In the genomic region with DNA sequence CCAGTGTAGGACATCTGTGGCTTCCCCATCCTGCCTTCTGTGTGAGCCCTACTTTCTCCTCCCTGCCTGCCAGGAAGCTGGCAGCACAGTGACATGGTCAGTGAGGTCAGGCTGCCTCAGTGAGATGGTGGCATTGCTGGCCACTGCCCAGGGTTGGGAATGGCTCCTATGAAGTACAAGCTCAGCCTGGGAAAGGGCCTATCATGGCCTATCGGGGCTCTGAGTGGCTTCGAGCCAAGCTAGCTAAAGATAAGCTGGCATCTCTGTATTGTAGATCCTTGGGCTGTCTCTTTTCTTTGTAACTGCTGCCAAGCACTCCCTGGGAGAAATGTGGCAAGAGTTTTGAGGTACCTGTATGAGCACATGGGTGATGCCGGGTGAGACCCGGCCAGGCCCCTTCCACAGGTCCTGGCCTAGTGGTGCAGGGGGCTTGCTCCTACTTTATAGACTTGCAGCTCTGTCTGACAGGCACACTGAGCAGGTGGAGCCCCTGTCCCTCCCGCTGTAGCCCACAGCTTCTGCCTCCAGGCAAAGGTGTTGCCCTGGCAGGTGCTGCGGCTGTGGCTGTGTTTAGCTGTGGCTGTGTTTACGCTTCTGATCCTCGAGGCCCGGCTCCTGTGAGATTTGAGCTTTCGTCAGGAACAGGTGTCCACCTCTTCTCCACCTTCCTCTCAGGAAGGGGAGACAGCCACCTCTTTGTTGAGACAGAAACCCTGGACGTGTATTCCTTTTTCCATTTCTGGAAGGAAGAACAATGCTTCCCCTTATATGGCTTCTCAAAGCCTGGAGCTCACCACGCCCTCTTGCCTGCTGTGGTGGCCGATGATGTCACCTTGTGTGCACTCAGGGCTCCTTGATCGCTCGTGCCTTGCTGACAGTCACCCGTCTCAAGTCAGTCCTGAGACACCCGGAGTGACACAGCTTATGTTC, we compare ENCODE assay signal across 13 mouse cellular contexts. TPM values are rescaled to one million over a fixed set of nuclear protein-coding genes. Genes with fewer than 3 reads are reported as not detected.
DNase-seq lines count a peak whose midpoint lies in the region; ATAC-seq and TF ChIP-seq lines count a peak whose summit lies in the region.
"Had no signal": no experiment of that assay in that cellular context is flagged by ENCODE, and none has a peak within 500 bp of the region (broad histone marks: within the 10 kb centered on the region; RNA-seq: fewer than 3 reads in every experiment).

No protein-coding gene starts in this region.

- H3K4me3 ChIP-seq in liver, adult 2 months (ENCODE audit: insufficient read depth, low read depth, low read length): no peak overlapping the region
- no peak overlapping the region for H3K4me3 ChIP-seq in liver, embryonic 11.5 days (ENCODE audit: low read depth, low read length)
- H3K4me3 ChIP-seq: midbrain, embryonic 13.5 days had no signal

- no peak for TF ChIP-seq POLR2A in liver, adult 2 months (IDR thresholded peaks at IDR 0.05; ENCODE audit: extremely low read depth, insufficient read depth, low read length)

- peaks cover 18% of the 10 kb centered on the region for H3K4me1 ChIP-seq in liver, adult 2 months (ENCODE audit: control insufficient read depth, insufficient read depth, low read length)
- no peaks in the 10 kb centered on the region; the same call in 1 of the 2 replicates for H3K4me1 ChIP-seq in liver, embryonic 11.5 days (replicated peaks; ENCODE audit: control insufficient read depth, insufficient read depth, low read length)
- H3K4me1 ChIP-seq: midbrain, embryonic 13.5 days had no signal

- no peak for TF ChIP-seq CTCF in liver, adult 2 months (IDR thresholded peaks at IDR 0.05; ENCODE audit: low read depth, low read length)

- no peaks in the 10 kb centered on the region for H3K27me3 ChIP-seq in liver, adult 2 months (ENCODE audit: control insufficient read depth, insufficient read depth, low read length)
- H3K27me3 ChIP-seq in liver, embryonic 11.5 days (replicated peaks; ENCODE audit: control insufficient read depth, insufficient read depth, low read length): peaks cover 4% of the 10 kb centered on the region; the same call in 1 of the 2 replicates
- H3K27me3 ChIP-seq: midbrain, embryonic 13.5 days had no signal

- 70% methylated on average over 17 of the region's 17 CpGs for WGBS in liver, adult 2 months
- WGBS in liver, embryonic 11.5 days: 78% methylated on average over 17 of the region's 17 CpGs

- no peak overlapping the region for H3K9ac ChIP-seq in liver, adult 2 months (ENCODE audit: low read depth, low read length)
- no peak overlapping the region for H3K9ac ChIP-seq in liver, embryonic 11.5 days (ENCODE audit: low read depth, low read length)
- H3K9ac ChIP-seq: midbrain, embryonic 13.5 days had no signal

- DNase-seq in liver, adult 2 months (ENCODE audit: extremely low read depth, low read depth, low spot score): peak; percentile 26
- no peak for DNase-seq in liver, embryonic 11.5 days (ENCODE audit: low spot score)
- DNase-seq in adrenal gland, postnatal 36 days: peak; percentile 40 to 64
- peak; percentile 48 for DNase-seq in heart, postnatal 4 days
- DNase-seq in gastrocnemius, adult 18-20 months (ENCODE audit: low spot score): no peak
- no peak for DNase-seq in testis, postnatal 10 days (ENCODE audit: low spot score)
- no peak for DNase-seq in kidney, adult 8-10 months
- DNase-seq: cerebellum, adult 2 months; thymus, postnatal 4 days had no signal

- H3K27ac ChIP-seq in liver, adult 2 months (replicated peaks; ENCODE audit: insufficient read depth, low read depth, low read length): no peak overlapping the region
- no peak overlapping the region for H3K27ac ChIP-seq in liver, embryonic 11.5 days (ENCODE audit: low read depth, low read length)
- H3K27ac ChIP-seq: midbrain, embryonic 13.5 days had no signal

- no peaks in the 10 kb centered on the region for H3K9me3 ChIP-seq in liver, embryonic 11.5 days (ENCODE audit: control insufficient read depth, low read length)
- H3K9me3 ChIP-seq: midbrain, embryonic 13.5 days had no signal

- no peak overlapping the region for H3K4me2 ChIP-seq in liver, embryonic 11.5 days
- H3K4me2 ChIP-seq: midbrain, embryonic 13.5 days had no signal

- no peaks in the 10 kb centered on the region; the same call in 1 of the 2 replicates for H3K36me3 ChIP-seq in liver, adult 2 months (ENCODE audit: control insufficient read depth, insufficient read depth, low read length)
- H3K36me3 ChIP-seq in liver, embryonic 11.5 days (ENCODE audit: control insufficient read depth, insufficient read depth, low read length): no peaks in the 10 kb centered on the region
- H3K36me3 ChIP-seq: midbrain, embryonic 13.5 days had no signal

- no peak for ATAC-seq in liver, embryonic 11.5 days (replicated peaks; ENCODE audit: low FRiP score)
- peak; percentile 52 for ATAC-seq in megakaryocyte-erythroid progenitor cell, adult 5-6 weeks (replicated peaks; ENCODE audit: low FRiP score, low TSS enrichment, poor library complexity, severe bottlenecking)
- ATAC-seq: midbrain, embryonic 13.5 days had no signal

- H3K79me2 ChIP-seq in liver, adult 2 months (ENCODE audit: control insufficient read depth, insufficient read depth, low read length): peaks cover 19% of the 10 kb centered on the region; the same call in 1 of the 2 replicates

RNA-seq across cellular contexts. Expression of a gene that starts 8.6 kb away (rescaled TPM):
- total RNA-seq in liver, adult 2 months (2014; rRNA removed): 7.0 and 9.3 TPM in 2 replicates
- polyA plus RNA-seq in liver, adult 2 months (2012; rRNA removed): 6.3 and 7.8 TPM in 2 replicates
- polyA plus RNA-seq in liver, embryonic 11.5 days (2014; fragmentation: Nextera tagmentation; extraction: Ambion mirVana): 4.0 and 5.6 TPM in 2 replicates
- total RNA-seq in adrenal gland, postnatal 36 days (2021): 1 to 10 TPM; 4.1 to 4.8 TPM
- 10 to 100 TPM; 22.8 to 28.0 TPM for total RNA-seq in heart, postnatal 4 days (2021)
- total RNA-seq in megakaryocyte-erythroid progenitor cell, adult 5-6 weeks (2014; fragmentation: Nextera tagmentation): 0.37 and 1.7 TPM in 2 replicates
- total RNA-seq in megakaryocyte-erythroid progenitor cell, adult 5-6 weeks (2017): not detected in 2 replicates
- 1 to 10 TPM in 1 of 2 experiments, under 1 TPM in 1; 0.91 to 1.4 TPM for total RNA-seq in gastrocnemius, adult 18-20 months (2021)
- total RNA-seq: hematopoietic stem cell, adult 5-6 weeks; layer of hippocampus, postnatal 10 days had no signal

RNA-seq across cellular contexts. Expression of a gene that starts 24.5 kb away (rescaled TPM):
- total RNA-seq in liver, adult 2 months (2014; rRNA removed): 1.0 and 1.3 TPM in 2 replicates
- 2.1 and 2.2 TPM in 2 replicates for polyA plus RNA-seq in liver, adult 2 months (2012; rRNA removed)
- 12.6 and 14.5 TPM in 2 replicates for polyA plus RNA-seq in liver, embryonic 11.5 days (2014; fragmentation: Nextera tagmentation; extraction: Ambion mirVana)
- total RNA-seq in adrenal gland, postnatal 36 days (2021): 1 to 10 TPM; 7.6 to 7.7 TPM
- total RNA-seq in heart, postnatal 4 days (2021): 10 to 100 TPM; 20.7 to 24.3 TPM
- 9.5 and 18.0 TPM in 2 replicates for total RNA-seq in megakaryocyte-erythroid progenitor cell, adult 5-6 weeks (2014; fragmentation: Nextera tagmentation)
- 9.2 and 9.5 TPM in 2 replicates for total RNA-seq in megakaryocyte-erythroid progenitor cell, adult 5-6 weeks (2017)
- total RNA-seq in gastrocnemius, adult 18-20 months (2021): 1 to 10 TPM; 3.5 to 4.3 TPM

RNA-seq across cellular contexts. Expression of a gene that starts 28.2 kb away (rescaled TPM):
- total RNA-seq in liver, adult 2 months (2014; rRNA removed): 99.9 and 123 TPM in 2 replicates
- 206 and 283 TPM in 2 replicates for polyA plus RNA-seq in liver, adult 2 months (2012; rRNA removed)
- polyA plus RNA-seq in liver, embryonic 11.5 days (2014; fragmentation: Nextera tagmentation; extraction: Ambion mirVana): 144 and 150 TPM in 2 replicates
- total RNA-seq in adrenal gland, postnatal 36 days (2021): 100 to 1,000 TPM; 495 to 614 TPM
- 10 to 100 TPM; 78.3 to 85.3 TPM for total RNA-seq in heart, postnatal 4 days (2021)
- total RNA-seq in megakaryocyte-erythroid progenitor cell, adult 5-6 weeks (2014; fragmentation: Nextera tagmentation): 68.3 and 109 TPM in 2 replicates
- 22.8 and 35.7 TPM in 2 replicates for total RNA-seq in megakaryocyte-erythroid progenitor cell, adult 5-6 weeks (2017)
- total RNA-seq in gastrocnemius, adult 18-20 months (2021): 10 to 100 TPM; 19.6 to 26.8 TPM

RNA-seq across cellular contexts. Expression of a gene that starts 28.4 kb away (rescaled TPM):
- total RNA-seq in liver, adult 2 months (2014; rRNA removed): 25.9 and 27.9 TPM in 2 replicates
- 29.3 and 30.7 TPM in 2 replicates for polyA plus RNA-seq in liver, adult 2 months (2012; rRNA removed)
- 38.6 and 39.3 TPM in 2 replicates for polyA plus RNA-seq in liver, embryonic 11.5 days (2014; fragmentation: Nextera tagmentation; extraction: Ambion mirVana)
- 10 to 100 TPM; 35.2 to 39.4 TPM for total RNA-seq in adrenal gland, postnatal 36 days (2021)
- 10 to 100 TPM; 33.0 to 34.4 TPM for total RNA-seq in heart, postnatal 4 days (2021)
- 21.7 and 28.8 TPM in 2 replicates for total RNA-seq in megakaryocyte-erythroid progenitor cell, adult 5-6 weeks (2014; fragmentation: Nextera tagmentation)
- total RNA-seq in megakaryocyte-erythroid progenitor cell, adult 5-6 weeks (2017): 17.6 and 24.1 TPM in 2 replicates
- total RNA-seq in gastrocnemius, adult 18-20 months (2021): 10 to 100 TPM; 20.4 to 22.1 TPM

RNA-seq across cellular contexts. Expression of a gene that starts 59.7 kb away (rescaled TPM):
- total RNA-seq in liver, adult 2 months (2014; rRNA removed): 4.9 and 6.5 TPM in 2 replicates
- 11.2 and 11.8 TPM in 2 replicates for polyA plus RNA-seq in liver, adult 2 months (2012; rRNA removed)
- 81.4 and 87.1 TPM in 2 replicates for polyA plus RNA-seq in liver, embryonic 11.5 days (2014; fragmentation: Nextera tagmentation; extraction: Ambion mirVana)
- 10 to 100 TPM; 33.4 to 41.1 TPM for total RNA-seq in adrenal gland, postnatal 36 days (2021)
- total RNA-seq in heart, postnatal 4 days (2021): 1 to 10 TPM; 9.3 TPM
- total RNA-seq in megakaryocyte-erythroid progenitor cell, adult 5-6 weeks (2014; fragmentation: Nextera tagmentation): 111 and 131 TPM in 2 replicates
- 33.9 and 55.3 TPM in 2 replicates for total RNA-seq in megakaryocyte-erythroid progenitor cell, adult 5-6 weeks (2017)
- total RNA-seq in gastrocnemius, adult 18-20 months (2021): 1 to 10 TPM; 3.6 to 4.0 TPM

Comparison
In these comparisons a context has a peak if more than half of its experiments do, and no peak if none do; other contexts are left out.
1. DNase-seq: peak in liver, adult 2 months (single experiment), adrenal gland, postnatal 36 days (2 of 2) and heart, postnatal 4 days (single experiment); none in liver, embryonic 11.5 days (single experiment), gastrocnemius, adult 18-20 months (single experiment), testis, postnatal 10 days (single experiment) and kidney, adult 8-10 months (0 of 2).